Mouse (Mus musculus): ENCODE measurements around the gene Ikbke. TPM values are rescaled to one million over a fixed set of nuclear protein-coding genes. Genes with fewer than 3 reads are reported as not detected.

Ikbke gene
- polyA plus RNA-seq, 1 experiment from 2014 or later = 4.0 TPM

DNA sequence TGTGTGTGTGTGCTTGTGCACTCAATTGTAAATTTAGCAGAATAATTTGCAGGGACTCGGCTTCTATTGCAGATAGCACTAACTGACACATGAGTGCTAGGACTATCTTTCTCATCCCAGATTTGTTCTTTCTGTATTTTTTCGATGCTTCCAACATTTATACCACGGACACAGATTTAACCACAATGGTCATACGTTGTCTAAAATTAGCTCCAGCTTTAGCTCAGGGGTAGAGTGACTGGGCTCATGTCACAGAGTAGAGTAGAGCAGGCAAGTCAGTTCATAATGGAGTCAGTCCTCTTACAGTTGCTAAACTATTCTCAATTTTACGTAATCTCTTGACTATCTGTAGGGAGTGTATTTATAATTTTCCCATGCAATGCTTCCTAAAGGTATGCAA is 50.7 kb downstream of the Ikbke start:
- H3K9ac ChIP-seq = no peak overlapping the region
- H3K27ac ChIP-seq = no peak overlapping the region
- H3K4me3 ChIP-seq = no peak overlapping the region

DNA sequence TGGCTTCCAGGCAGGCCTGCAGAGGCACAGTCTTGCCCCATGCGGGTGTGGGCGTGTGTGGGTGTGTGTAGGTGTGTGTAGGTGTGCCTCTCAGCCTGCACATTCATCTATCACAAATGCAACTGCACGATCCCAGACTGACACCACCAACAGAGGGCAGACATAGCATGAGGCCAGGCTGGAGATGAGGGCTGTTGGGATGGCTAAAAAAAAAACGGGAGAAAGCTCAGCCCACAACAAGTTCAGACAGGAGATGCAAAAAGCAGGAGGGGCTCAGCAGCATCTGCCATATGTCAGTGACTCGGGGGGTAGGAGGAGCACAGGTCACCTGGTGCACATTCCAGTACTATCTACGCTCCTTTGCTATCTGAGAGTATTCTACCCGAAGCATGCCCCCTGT is 51.2 kb downstream of the Ikbke start:
- no peak for ATAC-seq (ENCODE audit: borderline replicate concordance, extremely low read depth, low FRiP score, low TSS enrichment)
- no peaks in the 10 kb centered on the region for H3K27me3 ChIP-seq
- no peak overlapping the region for H3K27ac ChIP-seq
- H3K4me2 ChIP-seq = no peak overlapping the region
- H3K36me3 ChIP-seq = no peaks in the 10 kb centered on the region
- H3K4me1 ChIP-seq = no peaks in the 10 kb centered on the region
- WGBS = 43% methylated on average over 7 of the region's 7 CpGs
- no peak overlapping the region for H3K9ac ChIP-seq
- H3K4me3 ChIP-seq = no peak overlapping the region
- no peaks in the 10 kb centered on the region for H3K9me3 ChIP-seq

More for the DNA sequence above, 50.7 kb downstream of the Ikbke start:
- WGBS = 77% methylated on average over 5 of the region's 5 CpGs
- H3K4me2 ChIP-seq = no peak overlapping the region
- H3K36me3 ChIP-seq = no peaks in the 10 kb centered on the region
- no peaks in the 10 kb centered on the region for H3K4me1 ChIP-seq
- H3K9me3 ChIP-seq = no peaks in the 10 kb centered on the region
- no peaks in the 10 kb centered on the region for H3K27me3 ChIP-seq
- no peak for ATAC-seq (ENCODE audit: borderline replicate concordance, extremely low read depth, low FRiP score, low TSS enrichment)

DNA sequence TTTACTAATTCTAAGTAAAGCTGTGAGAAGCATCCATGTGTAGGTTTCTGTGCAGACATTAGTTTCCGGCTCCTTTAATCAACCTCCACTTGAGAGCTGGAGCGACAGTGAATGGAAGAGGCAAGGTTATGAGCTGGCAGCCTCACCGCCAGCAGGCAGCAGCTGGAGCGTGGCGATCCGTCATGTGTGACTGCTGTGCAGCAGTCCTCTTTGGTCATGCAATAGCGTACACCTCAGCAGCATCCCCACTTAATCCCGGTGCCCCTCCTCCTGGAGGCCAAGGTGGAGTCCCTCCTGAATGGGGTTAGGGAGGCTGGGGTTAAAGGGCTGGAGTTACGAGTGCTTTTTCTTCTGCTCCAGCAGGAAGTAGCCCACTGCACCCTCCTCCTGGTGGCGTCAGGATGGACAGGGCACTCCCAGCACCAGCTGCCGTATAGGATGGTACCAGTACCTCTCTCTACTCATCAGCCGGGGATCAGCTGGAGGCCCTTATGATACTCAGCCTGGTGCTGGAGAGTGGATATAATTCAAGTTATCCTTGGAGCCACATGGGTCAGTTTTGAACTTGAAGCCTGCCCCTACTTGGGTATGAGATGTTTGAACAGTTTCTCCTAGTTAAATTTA is 54.4 kb downstream of the Ikbke start:
- Histone ChIP-seq H3K9ac (no peak overlapping the region), H3K36me3 (no peaks in the 10 kb centered on the region), H3K4me1 (no peaks in the 10 kb centered on the region), H3K4me3 (no peak overlapping the region), H3K4me2 (no peak overlapping the region), H3K27me3 (no peaks in the 10 kb centered on the region), H3K9me3 (no peaks in the 10 kb centered on the region), H3K27ac (no peak overlapping the region)
- ATAC-seq (ENCODE audit: borderline replicate concordance, extremely low read depth, low FRiP score, low TSS enrichment) = no peak
- 59% methylated on average over 12 of the region's 12 CpGs for WGBS

DNA sequence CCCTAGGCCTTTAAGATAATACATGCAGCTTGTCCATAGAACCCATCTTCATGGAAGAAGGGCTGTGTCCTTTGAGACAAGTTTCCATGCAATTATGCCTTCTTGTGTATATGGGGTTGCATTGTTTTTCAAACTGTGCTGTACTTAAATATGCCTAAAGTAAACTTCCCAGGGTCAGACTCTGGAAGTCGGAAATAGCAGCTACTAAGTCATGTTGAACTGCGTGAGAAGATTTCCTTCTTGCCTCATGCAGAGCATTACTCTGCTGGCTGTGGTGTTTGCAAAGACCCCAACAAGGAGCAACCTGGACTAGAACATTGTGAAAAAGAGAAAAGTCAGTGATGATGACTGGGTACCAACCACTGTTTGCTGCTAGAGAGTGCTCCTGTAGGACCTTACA is 56.1 kb downstream of the Ikbke start:
- no peak overlapping the region for H3K4me3 ChIP-seq

DNA sequence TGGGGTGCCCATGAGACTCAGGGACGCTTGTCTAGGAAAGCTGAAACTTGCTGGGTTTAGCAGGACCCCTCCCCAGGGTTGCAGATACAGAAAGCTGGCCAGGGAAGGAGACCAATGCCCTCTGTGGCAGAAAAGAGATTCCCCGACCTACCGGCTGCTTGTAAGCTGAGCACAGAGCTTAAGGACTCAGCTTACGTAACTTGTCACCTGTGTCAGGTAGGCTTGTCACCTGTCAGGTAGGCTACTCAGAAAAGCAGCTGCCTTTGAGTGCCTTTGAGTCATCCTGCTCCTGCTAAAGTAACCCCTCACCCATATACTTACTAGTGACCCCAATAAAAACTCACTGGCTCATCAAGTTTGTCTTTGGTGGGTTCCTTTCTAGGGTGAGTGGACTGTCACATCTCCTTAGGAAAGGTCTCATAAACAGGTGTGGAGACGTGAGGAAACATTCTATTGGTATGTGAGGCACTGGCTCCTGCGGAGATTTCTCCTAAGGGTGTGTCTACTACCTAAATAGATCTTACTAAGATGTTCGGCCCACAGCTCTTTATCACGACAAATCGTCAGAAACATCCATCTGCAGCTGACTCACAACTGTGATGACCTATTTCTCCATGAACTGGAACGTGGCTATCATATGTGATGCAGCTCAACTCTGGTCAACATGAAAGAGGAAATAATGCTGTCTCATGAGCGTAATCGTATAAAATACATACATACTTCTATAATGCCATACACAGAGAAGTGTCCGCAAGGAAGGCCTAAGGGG is 57.4 kb downstream of the Ikbke start:
- ATAC-seq (ENCODE audit: borderline replicate concordance, extremely low read depth, low FRiP score, low TSS enrichment) = no peak
- 76% methylated on average over 13 of the region's 13 CpGs for WGBS
- Histone ChIP-seq H3K9me3 (no peaks in the 10 kb centered on the region), H3K27me3 (no peaks in the 10 kb centered on the region), H3K36me3 (no peaks in the 10 kb centered on the region), H3K4me1 (no peaks in the 10 kb centered on the region), H3K4me2 (no peak overlapping the region), H3K27ac (no peak overlapping the region), H3K9ac (no peak overlapping the region), H3K4me3 (no peak overlapping the region)

More for the DNA sequence above, 56.1 kb downstream of the Ikbke start:
- Histone ChIP-seq H3K36me3 (no peaks in the 10 kb centered on the region), H3K27me3 (no peaks in the 10 kb centered on the region), H3K9me3 (no peaks in the 10 kb centered on the region), H3K4me2 (no peak overlapping the region), H3K4me1 (no peaks in the 10 kb centered on the region), H3K9ac (no peak overlapping the region), H3K27ac (peak overlapping the region; percentile 4; the same call in 1 of the 2 replicates)
- WGBS = 59% methylated on average over 2 of the region's 2 CpGs
- ATAC-seq (ENCODE audit: borderline replicate concordance, extremely low read depth, low FRiP score, low TSS enrichment) = peak; percentile 54; the same call in 1 of the 2 replicates

DNA sequence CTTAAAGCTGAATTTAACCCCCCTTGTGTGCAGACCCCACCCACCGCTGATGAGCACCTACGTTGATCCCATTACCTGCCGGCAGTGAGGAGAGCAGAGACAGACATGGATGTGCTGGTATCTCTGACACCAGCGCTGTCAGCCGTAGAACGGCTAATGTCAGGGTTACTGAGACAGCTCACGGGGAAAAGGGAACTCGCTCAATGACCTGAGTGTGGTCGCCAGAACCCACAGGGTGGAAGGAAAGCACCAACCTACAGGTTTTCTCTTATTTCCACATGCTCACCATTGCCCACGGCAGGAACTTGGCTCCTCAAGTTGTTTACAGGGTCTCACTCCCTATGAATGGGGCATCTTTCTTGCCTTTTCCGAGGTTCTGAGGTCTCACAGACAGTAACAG is 60.5 kb downstream of the Ikbke start:
- Histone ChIP-seq H3K36me3 (no peaks in the 10 kb centered on the region), H3K9ac (no peak overlapping the region), H3K9me3 (no peaks in the 10 kb centered on the region), H3K4me1 (peaks cover 5% of the 10 kb centered on the region; the same call in 1 of the 2 replicates), H3K4me2 (no peak overlapping the region), H3K27ac (no peak overlapping the region), H3K4me3 (no peak overlapping the region), H3K27me3 (no peaks in the 10 kb centered on the region)
- WGBS = 79% methylated on average over 11 of the region's 11 CpGs
- ATAC-seq (ENCODE audit: borderline replicate concordance, extremely low read depth, low FRiP score, low TSS enrichment) = no peak

DNA sequence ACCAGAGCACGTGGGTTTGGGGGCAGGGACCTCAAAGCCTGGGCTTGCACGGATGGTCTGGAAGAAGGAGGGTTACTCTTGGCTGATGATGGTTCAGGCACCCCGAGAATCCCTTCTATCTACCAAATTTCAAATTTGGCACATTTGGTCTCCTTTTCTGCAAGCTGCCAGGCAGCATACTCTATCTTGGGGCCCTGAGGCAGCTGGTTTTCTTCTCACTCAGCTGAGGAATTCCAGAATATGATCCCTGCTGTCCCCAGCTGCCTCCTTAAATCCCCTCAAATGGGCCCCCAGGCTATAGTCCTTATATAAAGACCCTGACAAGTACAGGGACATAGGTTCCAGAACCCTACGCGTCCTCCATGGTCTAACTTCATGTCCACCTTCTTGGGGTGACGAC is 66.0 kb downstream of the Ikbke start:
- no peaks in the 10 kb centered on the region for H3K36me3 ChIP-seq
- 69% methylated on average over 6 of the region's 6 CpGs for WGBS
- ATAC-seq (ENCODE audit: borderline replicate concordance, extremely low read depth, low FRiP score, low TSS enrichment) = no peak
- no peaks in the 10 kb centered on the region for H3K9me3 ChIP-seq
- no peak overlapping the region for H3K4me3 ChIP-seq
- peak overlapping the region; percentile 56 for H3K27ac ChIP-seq
- peaks cover 18% of the 10 kb centered on the region for H3K4me1 ChIP-seq
- H3K27me3 ChIP-seq = no peaks in the 10 kb centered on the region
- H3K9ac ChIP-seq = no peak overlapping the region
- H3K4me2 ChIP-seq = no peak overlapping the region

DNA sequence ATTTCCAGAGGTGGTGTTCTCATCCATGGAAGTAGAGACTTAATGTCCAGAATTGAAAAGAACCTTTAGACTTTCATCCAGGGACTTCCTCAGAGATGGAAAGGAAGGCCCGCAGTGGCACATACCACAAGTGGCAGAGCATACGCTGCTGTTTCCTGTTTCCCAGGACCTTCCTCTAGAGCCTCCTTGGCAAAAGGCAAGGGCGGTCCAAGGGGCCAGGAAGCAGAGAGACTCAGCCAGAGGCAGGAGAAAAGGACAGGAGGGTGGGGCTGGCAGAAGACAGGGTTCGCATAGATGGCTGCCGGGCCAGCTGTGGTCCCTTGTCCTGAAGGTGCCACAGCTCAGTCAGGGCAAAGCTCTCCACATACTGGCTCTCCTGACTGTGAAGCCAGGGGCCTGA is 66.5 kb downstream of the Ikbke start:
- no peak overlapping the region for H3K4me3 ChIP-seq
- H3K9me3 ChIP-seq = no peaks in the 10 kb centered on the region
- H3K4me2 ChIP-seq = no peak overlapping the region
- H3K9ac ChIP-seq = no peak overlapping the region
- peaks cover 18% of the 10 kb centered on the region for H3K4me1 ChIP-seq
- H3K27me3 ChIP-seq = no peaks in the 10 kb centered on the region
- WGBS = 49% methylated on average over 5 of the region's 5 CpGs
- ATAC-seq (ENCODE audit: borderline replicate concordance, extremely low read depth, low FRiP score, low TSS enrichment) = peak; percentile 60; the same call in 1 of the 2 replicates
- H3K27ac ChIP-seq = peak overlapping the region; percentile 56
- no peaks in the 10 kb centered on the region for H3K36me3 ChIP-seq

DNA sequence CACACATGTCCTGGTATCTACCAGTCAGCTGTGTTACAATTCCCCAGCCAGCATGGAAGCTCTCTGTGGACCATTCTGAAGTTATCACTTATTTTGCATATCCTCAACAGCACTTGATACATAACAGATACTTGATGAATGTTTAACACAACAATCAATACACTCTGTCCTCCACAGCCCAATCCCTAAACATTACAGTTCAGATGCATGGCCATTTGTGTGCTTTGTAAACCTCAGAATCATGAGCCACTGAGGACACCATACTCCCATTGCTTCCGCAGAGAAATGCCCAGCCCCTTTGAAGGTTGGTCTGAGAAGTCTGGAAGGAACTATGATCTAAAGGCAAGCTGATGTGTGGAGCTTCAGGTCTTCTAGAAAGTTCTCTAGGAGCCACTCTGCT is 67.8 kb downstream of the Ikbke start:
- H3K36me3 ChIP-seq = no peaks in the 10 kb centered on the region
- no peak overlapping the region for H3K27ac ChIP-seq
- H3K9me3 ChIP-seq = no peaks in the 10 kb centered on the region
- H3K9ac ChIP-seq = no peak overlapping the region
- H3K4me1 ChIP-seq = peaks cover 22% of the 10 kb centered on the region
- no peak for ATAC-seq (ENCODE audit: borderline replicate concordance, extremely low read depth, low FRiP score, low TSS enrichment)
- WGBS = 74% methylated on average over 1 of the region's 1 CpGs
- no peak overlapping the region for H3K4me2 ChIP-seq
- H3K27me3 ChIP-seq = no peaks in the 10 kb centered on the region
- H3K4me3 ChIP-seq = no peak overlapping the region

DNA sequence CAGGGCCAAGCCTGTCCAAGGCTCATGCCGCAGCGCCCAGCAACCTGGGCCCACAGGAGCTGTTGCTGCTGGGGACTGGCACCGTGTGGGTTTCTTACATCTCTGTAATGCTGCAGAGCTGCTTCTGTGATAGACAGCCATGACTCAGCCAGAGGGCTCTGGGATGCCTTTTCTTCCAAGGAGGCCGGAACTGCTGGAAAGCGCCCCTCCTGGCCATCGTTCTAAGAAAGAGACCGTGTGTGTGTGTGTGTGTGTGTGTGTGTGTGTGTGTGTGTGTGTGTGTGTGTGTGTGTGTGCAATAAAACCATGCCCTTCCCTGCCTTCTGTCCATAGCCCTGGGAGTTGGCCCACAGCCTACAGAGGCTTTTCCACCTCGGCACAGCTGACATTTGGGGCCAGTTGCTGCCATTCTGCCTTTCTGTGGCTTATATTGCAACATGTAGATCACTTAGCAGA is 69.4 kb downstream of the Ikbke start:
- no peaks in the 10 kb centered on the region for H3K9me3 ChIP-seq
- H3K36me3 ChIP-seq = no peaks in the 10 kb centered on the region
- no peak overlapping the region for H3K4me3 ChIP-seq
- 69% methylated on average over 8 of the region's 8 CpGs for WGBS
- ATAC-seq (ENCODE audit: borderline replicate concordance, extremely low read depth, low FRiP score, low TSS enrichment) = no peak
- no peak overlapping the region for H3K27ac ChIP-seq
- no peak overlapping the region for H3K9ac ChIP-seq
- no peak overlapping the region for H3K4me2 ChIP-seq
- H3K4me1 ChIP-seq = peaks cover 22% of the 10 kb centered on the region
- no peaks in the 10 kb centered on the region for H3K27me3 ChIP-seq

DNA sequence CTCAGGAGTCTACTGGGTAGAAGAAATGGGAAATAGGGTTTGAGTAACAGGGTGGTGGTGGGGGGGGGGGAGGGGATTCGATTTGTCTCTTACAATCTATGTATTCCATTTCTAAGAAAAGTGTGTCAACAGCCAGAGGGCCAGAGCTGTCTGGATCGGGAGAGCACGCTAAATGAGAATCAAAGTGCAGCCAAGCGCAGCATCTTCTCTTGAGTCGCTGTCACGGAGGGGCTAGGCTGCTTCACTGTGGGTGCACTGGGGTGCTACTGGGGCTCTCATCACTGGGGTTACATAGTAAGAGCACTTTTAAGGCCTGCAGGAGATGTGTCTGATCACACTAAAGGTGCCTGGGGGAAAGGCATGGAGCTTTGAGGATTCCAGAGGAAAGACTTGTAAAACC is 70.6 kb downstream of the Ikbke start:
- no peak for ATAC-seq (ENCODE audit: borderline replicate concordance, extremely low read depth, low FRiP score, low TSS enrichment)
- 86% methylated on average over 6 of the region's 6 CpGs for WGBS
- no peak overlapping the region for H3K4me2 ChIP-seq
- H3K27ac ChIP-seq = no peak overlapping the region
- H3K27me3 ChIP-seq = no peaks in the 10 kb centered on the region
- no peaks in the 10 kb centered on the region for H3K36me3 ChIP-seq
- H3K9ac ChIP-seq = no peak overlapping the region
- no peaks in the 10 kb centered on the region for H3K9me3 ChIP-seq
- H3K4me1 ChIP-seq = peaks cover 15% of the 10 kb centered on the region
- H3K4me3 ChIP-seq = no peak overlapping the region

DNA sequence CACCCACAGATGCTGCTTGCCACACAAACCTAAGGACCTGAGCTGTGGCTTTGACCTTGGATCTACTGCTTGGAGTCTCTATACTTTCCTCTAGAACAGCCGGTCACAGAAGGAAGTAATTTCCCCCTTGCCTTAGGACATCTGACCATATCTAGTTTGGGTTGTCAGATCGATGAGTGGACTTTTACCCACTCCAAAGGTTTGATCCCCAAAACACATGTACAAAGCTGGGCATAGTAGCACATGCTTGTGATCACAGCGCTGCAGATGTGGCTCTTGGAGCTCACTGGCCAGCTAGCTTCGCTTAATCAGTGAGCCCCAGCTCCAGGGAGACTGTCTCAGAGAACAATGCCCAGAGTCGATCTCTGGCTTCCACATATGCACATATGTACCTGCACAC is 71.3 kb downstream of the Ikbke start:
- no peak for ATAC-seq (ENCODE audit: borderline replicate concordance, extremely low read depth, low FRiP score, low TSS enrichment)
- no peak overlapping the region for H3K27ac ChIP-seq
- WGBS = 85% methylated on average over 5 of the region's 5 CpGs

More for the DNA sequence above, 71.3 kb downstream of the Ikbke start:
- Histone ChIP-seq H3K4me1 (peaks cover 8% of the 10 kb centered on the region), H3K36me3 (no peaks in the 10 kb centered on the region), H3K9me3 (no peaks in the 10 kb centered on the region), H3K9ac (no peak overlapping the region), H3K27me3 (no peaks in the 10 kb centered on the region), H3K4me3 (no peak overlapping the region), H3K4me2 (no peak overlapping the region)

All from lung, embryonic 15.5 days (tissue).